Mouse (Mus musculus) limb, embryonic 12.5 days (tissue): ENCODE results near the gene F5. TPM values are rescaled to one million over a fixed set of nuclear protein-coding genes. Genes with fewer than 3 reads are reported as not detected.

ENCODE experiments used
- ATAC-seq: fragments of 200-750 bp; cut with Nextera tagmentation; 2 replicates; pipeline ENCODE4 v1.8.0; 2017; ENCODE audit warnings: low read depth, moderate TSS enrichment; ENCODE audit not compliant: insufficient number of reproducible peaks, insufficient read depth, low FRiP score, low TSS enrichment
- H3K27ac ChIP-seq: fragments of 300-500 bp; sonication (generic); 2 replicates; pipeline ENCODE4 v1.5.1; 2016; ENCODE audit warnings: mild to moderate bottlenecking, moderate library complexity
- H3K27me3 ChIP-seq: fragments of 300-500 bp; sonication (generic); 2 replicates; pipeline ENCODE4 v1.6.1; 2016; ENCODE audit warnings: mild to moderate bottlenecking, moderate library complexity
- H3K36me3 ChIP-seq: fragments of 300-500 bp; sonication (generic); 2 replicates; pipeline ENCODE4 v1.6.1; 2016; ENCODE audit warnings: mild to moderate bottlenecking, moderate library complexity
- H3K4me1 ChIP-seq: fragments of 300-500 bp; sonication (generic); replicated peaks from 2 replicates; pipeline ENCODE4 v1.6.1; 2016
- H3K4me2 ChIP-seq: fragments of 300-500 bp; sonication (generic); 2 replicates; pipeline ENCODE4 v1.6.1; 2016; ENCODE audit warnings: mild to moderate bottlenecking, moderate library complexity
- H3K4me3 ChIP-seq: fragments of 300-500 bp; sonication (generic); replicated peaks from 2 replicates; pipeline ENCODE4 v1.5.1; 2016; ENCODE audit warnings: mild to moderate bottlenecking
- H3K9ac ChIP-seq: fragments of 300-500 bp; sonication (generic); replicated peaks from 2 replicates; pipeline ENCODE4 v1.6.1; 2016; ENCODE audit warnings: mild to moderate bottlenecking, moderate library complexity
- H3K9me3 ChIP-seq: fragments of 300-500 bp; sonication (generic); 2 replicates; pipeline ENCODE4 v1.6.1; 2016; ENCODE audit warnings: mild to moderate bottlenecking, moderate library complexity
- WGBS: fragments of 180-500 bp; shearing (Covaris S2); methylation state at CpG from one replicate; pipeline ENCODE4 v1.1.7; 2016; 5-methylcytosine and 5-hydroxymethylcytosine counted together
- polyA plus RNA-seq: library from polyadenylated mRNA; unstranded; fragments of >200 nt; fragmentation: Nextera tagmentation; extraction: Ambion mirVana; gene quantifications from 2 replicates; pipeline ENCODE4 v1.2.1, GENCODE M21; 2016

Gene F5
- polyA plus RNA-seq, 1 experiment from 2014 or later = 0.23 TPM

DNA sequence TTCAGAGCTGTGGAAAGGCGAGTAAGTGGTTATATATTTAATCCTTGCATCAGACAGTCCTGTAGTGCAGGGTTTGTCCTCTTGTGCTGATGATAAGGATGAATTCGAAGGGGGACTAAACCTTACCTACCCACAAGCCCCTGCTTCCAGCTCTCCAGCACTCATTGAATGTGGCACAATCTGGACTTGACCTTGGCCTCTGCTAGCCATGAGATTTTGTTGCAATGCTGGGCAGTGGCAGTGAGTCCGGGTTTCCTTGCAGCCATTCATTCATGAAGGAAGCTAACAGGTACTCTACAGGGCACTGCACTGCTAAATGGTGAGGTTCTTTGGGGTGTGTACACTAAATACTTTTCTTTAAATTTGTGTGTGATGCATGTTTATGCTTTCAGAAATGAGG, 103.2 kb downstream of the F5 start:
- H3K27me3 ChIP-seq = 0 out of 2 replicates have a peak, but pooled peaks cover 10% of the 10 kb centered on the region
- H3K4me3 ChIP-seq = no peak overlapping the region
- ATAC-seq = no peak
- no peak overlapping the region for H3K9ac ChIP-seq
- 74% methylated on average over 3 of the region's 3 CpGs for WGBS
- H3K9me3 ChIP-seq = no peaks in the 10 kb centered on the region
- H3K4me1 ChIP-seq = peaks cover 6% of the 10 kb centered on the region
- H3K36me3 ChIP-seq = peaks cover 8% of the 10 kb centered on the region; the same call in 1 of the 2 replicates
- H3K27ac ChIP-seq = no peak overlapping the region
- no peak overlapping the region for H3K4me2 ChIP-seq

DNA sequence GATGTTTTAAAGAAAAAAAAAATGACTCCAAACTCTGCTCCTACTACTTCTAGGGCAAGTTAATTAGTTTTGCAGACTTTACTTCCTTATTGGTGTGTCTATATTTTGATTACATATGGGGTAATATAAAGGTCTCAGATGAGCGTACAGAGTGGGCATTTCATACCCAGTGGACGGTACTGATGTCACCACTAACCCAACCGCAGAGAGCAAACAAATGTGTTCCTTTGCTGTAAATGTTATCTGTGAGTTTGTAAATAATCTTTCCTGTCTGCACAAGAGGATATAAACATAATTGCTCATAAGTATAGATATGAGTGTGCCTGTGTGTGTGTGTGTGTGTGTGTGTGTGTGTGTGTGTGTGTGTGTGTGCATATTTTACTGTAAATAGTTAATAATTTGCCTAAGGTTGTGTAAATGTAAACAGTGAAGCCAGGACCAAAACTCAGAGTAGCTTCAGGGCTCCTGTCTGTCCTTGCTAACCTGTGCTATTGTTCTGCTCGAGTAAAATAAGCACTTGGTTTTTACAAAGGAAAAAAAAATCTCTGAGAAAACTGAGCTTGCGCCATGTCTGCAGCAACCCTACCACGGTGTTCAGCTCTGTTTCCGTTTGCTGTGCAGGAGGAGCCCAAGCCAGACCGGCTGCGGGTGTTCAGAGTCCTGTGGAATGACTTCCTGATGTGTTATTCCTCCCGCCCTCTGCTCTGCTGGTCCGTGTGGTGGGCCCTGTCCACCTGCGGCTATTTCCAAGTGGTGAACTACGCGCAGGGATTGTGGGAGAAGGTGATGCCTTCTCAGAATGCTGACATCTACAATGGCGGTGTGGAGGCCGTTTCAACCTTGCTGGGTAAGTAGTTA, 108.8 kb downstream of the F5 start:
- no peak overlapping the region for H3K4me3 ChIP-seq
- no peak for ATAC-seq
- H3K4me2 ChIP-seq = no peak overlapping the region
- no peaks in the 10 kb centered on the region for H3K27me3 ChIP-seq
- H3K4me1 ChIP-seq = no peaks in the 10 kb centered on the region
- H3K9ac ChIP-seq = no peak overlapping the region
- 75% methylated on average over 16 of the region's 16 CpGs for WGBS
- no peaks in the 10 kb centered on the region for H3K9me3 ChIP-seq
- H3K27ac ChIP-seq = no peak overlapping the region
- H3K36me3 ChIP-seq = peaks cover 29% of the 10 kb centered on the region

DNA sequence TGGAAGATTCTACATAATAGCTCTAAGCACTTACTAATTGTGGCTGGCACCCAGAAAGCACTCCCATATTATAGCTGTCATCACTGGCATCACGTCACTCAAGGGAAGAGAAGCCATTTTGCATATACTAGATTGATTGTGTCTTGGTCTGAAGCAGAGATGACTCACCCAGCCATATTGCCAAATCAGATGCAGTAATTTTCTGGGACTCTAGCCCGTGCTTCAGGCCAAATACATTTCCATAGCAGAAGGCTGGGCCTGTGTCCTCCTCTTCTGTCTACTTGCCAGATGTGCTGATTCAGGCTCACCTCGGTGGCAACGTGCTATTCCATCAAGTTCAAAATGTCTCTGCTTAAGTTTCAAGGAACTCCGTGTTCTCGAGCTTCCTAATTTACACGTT, 109.9 kb downstream of the F5 start:
- ATAC-seq = no peak
- peaks cover 29% of the 10 kb centered on the region for H3K36me3 ChIP-seq
- WGBS = 93% methylated on average over 7 of the region's 7 CpGs

More for the DNA sequence above, 109.9 kb downstream of the F5 start:
- H3K27ac ChIP-seq = no peak overlapping the region
- H3K4me3 ChIP-seq = no peak overlapping the region
- H3K27me3 ChIP-seq = no peaks in the 10 kb centered on the region
- H3K4me1 ChIP-seq = no peaks in the 10 kb centered on the region
- no peak overlapping the region for H3K9ac ChIP-seq
- H3K4me2 ChIP-seq = no peak overlapping the region
- H3K9me3 ChIP-seq = no peaks in the 10 kb centered on the region

Other genes starting within 250 kb of the F5 start
- 21.6 and 22.9 TPM in 2 replicates for gene Scyl3, start 222.7 kb upstream of the F5 start, polyA plus RNA-seq
- gene BC055324, start 157.0 kb upstream of the F5 start, polyA plus RNA-seq = 34.2 and 36.0 TPM in 2 replicates
- gene Mettl18, start 156.9 kb upstream of the F5 start, polyA plus RNA-seq = 10.7 and 11.3 TPM in 2 replicates
- 0.14 TPM in 1 of 2 replicates, not detected in the other for gene Sele, start 103.6 kb upstream of the F5 start, polyA plus RNA-seq
- gene Sell, start 89.9 kb upstream of the F5 start, polyA plus RNA-seq = 0.35 TPM in 1 of 2 replicates, not detected in the other
- gene Selp, start 36.6 kb upstream of the F5 start, polyA plus RNA-seq = 0.28 TPM in 1 of 2 replicates, not detected in the other
- 9.7 and 10.1 TPM in 2 replicates for gene Slc19a2, start 97.2 kb downstream of the F5 start, polyA plus RNA-seq
- gene Ccdc181, start 123.7 kb downstream of the F5 start, polyA plus RNA-seq = 7.3 and 7.8 TPM in 2 replicates
- 41.3 and 42.3 TPM in 2 replicates for gene Nme7, start 152.3 kb downstream of the F5 start, polyA plus RNA-seq
- gene Blzf1, start 155.7 kb downstream of the F5 start, polyA plus RNA-seq = 24.7 and 27.5 TPM in 2 replicates